Mouse (Mus musculus) liver, embryonic 13.5 days (tissue): Measurements from ENCODE around the gene Kmt5b. TPM values are rescaled to one million over a fixed set of nuclear protein-coding genes. Genes with fewer than 3 reads are reported as not detected.
A peak's percentile ranks its signal among the peaks of the same experiment; 100 is the strongest.

Experiments
- ATAC-seq: fragments of 200-750 bp; cut with Nextera tagmentation; 2 replicates; pipeline ENCODE4 v1.8.0; 2017; ENCODE audit warnings: low read depth, mild to moderate bottlenecking, moderate number of reproducible peaks, moderate library complexity
- DNase-seq: peaks from one replicate; pipeline ENCODE4 v3.0.0; 2022
- H3K27ac ChIP-seq: fragments of 300-500 bp; sonication (generic); 2 replicates; pipeline ENCODE4 v1.5.1; 2015; ENCODE audit warnings: moderate library complexity, mild to moderate bottlenecking, inconsistent platforms
- H3K27me3 ChIP-seq: fragments of 300-500 bp; sonication (generic); 2 replicates; pipeline ENCODE4 v1.6.1; 2015; ENCODE audit warnings: mild to moderate bottlenecking, inconsistent platforms
- H3K36me3 ChIP-seq: fragments of 300-500 bp; sonication (generic); 2 replicates; pipeline ENCODE4 v1.6.1; 2015; ENCODE audit warnings: mild to moderate bottlenecking, inconsistent platforms
- H3K4me1 ChIP-seq: fragments of 300-500 bp; sonication (generic); replicated peaks from 2 replicates; pipeline ENCODE4 v1.6.1; 2015; ENCODE audit warnings: inconsistent platforms
- H3K4me2 ChIP-seq: fragments of 300-500 bp; sonication (generic); 2 replicates; pipeline ENCODE4 v1.6.1; 2015; ENCODE audit warnings: inconsistent platforms, mild to moderate bottlenecking, moderate library complexity
- H3K4me3 ChIP-seq: fragments of 300-500 bp; sonication (generic); replicated peaks from 2 replicates; pipeline ENCODE4 v1.5.1; 2015; ENCODE audit warnings: mild to moderate bottlenecking, inconsistent platforms
- H3K9ac ChIP-seq: fragments of 300-500 bp; sonication (generic); 2 replicates; pipeline ENCODE4 v1.6.1; 2015; ENCODE audit warnings: mild to moderate bottlenecking, inconsistent platforms
- H3K9me3 ChIP-seq: fragments of 300-500 bp; sonication (generic); replicated peaks from 2 replicates; pipeline ENCODE4 v1.6.1; 2016; ENCODE audit warnings: inconsistent platforms
- WGBS: fragments of 180-500 bp; shearing (Covaris S2); methylation state at CpG from one replicate; pipeline ENCODE4 v1.1.7; 2015; ENCODE audit not compliant: insufficient replicate concordance; 5-methylcytosine and 5-hydroxymethylcytosine counted together
- polyA plus RNA-seq: library from polyadenylated mRNA; unstranded; fragments of >200 nt; fragmentation: Nextera tagmentation; extraction: Ambion mirVana; gene quantifications from 2 replicates; pipeline ENCODE4 v1.2.1, GENCODE M21; 2015

The Kmt5b gene
- polyA plus RNA-seq, 1 experiment from 2014 or later = 6.5 TPM

DNA sequence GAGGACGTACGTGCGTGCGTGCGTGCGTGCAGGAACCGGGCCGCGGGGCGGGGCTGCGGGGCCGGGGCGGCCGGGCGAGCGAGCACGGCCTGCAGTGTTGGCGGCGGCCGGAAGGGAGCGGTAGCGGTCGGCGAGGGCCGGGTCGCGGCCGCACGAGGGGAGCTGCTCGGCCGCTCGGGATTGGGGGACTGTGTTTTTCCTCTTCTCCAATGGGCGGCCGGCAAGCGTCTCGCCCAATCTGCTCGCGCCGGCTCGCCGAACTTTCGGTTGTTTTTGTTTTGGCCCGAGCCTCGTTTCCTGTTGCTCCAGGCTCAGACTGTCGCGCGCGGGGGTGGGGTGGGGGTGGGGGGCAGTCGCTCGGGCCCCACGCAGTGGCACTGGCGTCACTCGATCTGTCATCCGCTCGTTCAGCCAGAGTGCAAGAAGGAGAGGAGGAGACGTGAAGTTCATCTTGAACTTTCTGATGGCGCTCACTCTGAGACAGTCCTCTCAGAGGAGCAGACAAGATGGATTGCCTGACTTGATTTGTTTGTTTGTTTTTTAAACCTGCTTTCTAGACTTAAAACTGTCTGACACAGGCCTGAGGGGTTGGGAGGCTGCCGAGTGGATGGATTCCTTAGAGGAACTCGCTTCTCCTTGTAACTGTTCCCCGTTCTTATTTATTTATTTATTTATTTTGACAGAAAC lies 1.6 kb downstream of the Kmt5b start:
- Histone ChIP-seq H3K4me3 (peak overlapping the region; percentile 98), H3K9ac (peak overlapping the region; percentile 99), H3K4me1 (peaks cover 32% of the 10 kb centered on the region), H3K36me3 (0 out of 2 replicates have a peak, but pooled peaks cover 5% of the 10 kb centered on the region), H3K4me2 (peak overlapping the region; percentile 89), H3K9me3 (no peaks in the 10 kb centered on the region), H3K27ac (peak overlapping the region; percentile 99), H3K27me3 (peaks cover 22% of the 10 kb centered on the region; the same call in 1 of the 2 replicates)
- DNase-seq = peak; percentile 90
- ATAC-seq = peak; percentile 94
- 1% methylated on average over 48 of the region's 60 CpGs for WGBS

DNA sequence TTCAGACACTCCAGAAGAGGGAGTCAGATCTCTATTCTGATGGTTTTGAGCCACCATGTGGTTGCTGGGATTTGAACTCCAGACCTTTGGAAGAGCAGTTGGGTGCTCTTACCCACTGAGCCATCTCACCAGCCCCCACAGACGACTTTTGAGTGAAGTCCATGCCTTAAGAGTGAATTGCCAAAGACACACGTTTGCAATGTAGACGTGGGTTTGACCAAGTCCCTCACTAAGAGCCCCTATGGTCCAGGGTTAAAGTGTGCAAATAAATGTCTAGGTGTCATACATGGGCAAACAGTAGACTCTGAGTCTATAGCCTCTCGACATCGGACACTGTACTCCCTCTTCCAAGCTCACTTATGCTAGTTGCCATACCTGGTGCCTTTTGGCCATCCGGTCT lies 2.3 kb downstream of the Kmt5b start:
- Histone ChIP-seq H3K4me3 (peak overlapping the region; percentile 98), H3K9me3 (no peaks in the 10 kb centered on the region), H3K27ac (peak overlapping the region; percentile 99; the same call in 1 of the 2 replicates), H3K36me3 (0 out of 2 replicates have a peak, but pooled peaks cover 7% of the 10 kb centered on the region), H3K27me3 (peaks cover 21% of the 10 kb centered on the region; the same call in 1 of the 2 replicates), H3K9ac (peak overlapping the region; percentile 99), H3K4me2 (peak overlapping the region; percentile 89), H3K4me1 (peaks cover 32% of the 10 kb centered on the region)
- ATAC-seq = no peak
- no peak for DNase-seq
- 74% methylated on average over 6 of the region's 6 CpGs for WGBS

DNA sequence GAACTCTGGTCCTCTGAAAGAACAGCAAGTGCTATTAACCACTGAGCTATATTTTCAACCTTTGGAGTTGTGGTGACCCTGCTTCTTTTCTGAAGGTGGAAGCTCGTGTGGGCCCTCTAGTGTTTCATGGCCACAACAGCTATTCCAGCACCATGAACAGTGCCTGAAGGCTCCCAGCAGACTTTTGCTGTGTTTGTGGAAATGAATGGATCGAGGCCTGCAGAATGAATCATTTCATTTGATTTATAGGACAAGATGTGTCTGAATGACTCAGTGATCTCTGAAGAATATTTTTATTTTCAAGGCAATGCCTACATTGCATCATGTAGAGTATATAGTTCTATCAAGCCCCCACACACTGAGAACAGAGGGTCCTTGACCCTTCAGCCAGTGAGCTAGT lies 6.9 kb downstream of the Kmt5b start:
- no peak overlapping the region for H3K27ac ChIP-seq
- peaks cover 28% of the 10 kb centered on the region for H3K4me1 ChIP-seq
- no peaks in the 10 kb centered on the region for H3K9me3 ChIP-seq
- DNase-seq (no peak), ATAC-seq (no peak)
- no peaks in the 10 kb centered on the region for H3K27me3 ChIP-seq
- H3K4me2 ChIP-seq = no peak overlapping the region
- WGBS = 50% methylated on average over 2 of the region's 2 CpGs
- 0 out of 2 replicates have a peak, but pooled peaks cover 7% of the 10 kb centered on the region for H3K36me3 ChIP-seq
- no peak overlapping the region for H3K9ac ChIP-seq
- H3K4me3 ChIP-seq = no peak overlapping the region

DNA sequence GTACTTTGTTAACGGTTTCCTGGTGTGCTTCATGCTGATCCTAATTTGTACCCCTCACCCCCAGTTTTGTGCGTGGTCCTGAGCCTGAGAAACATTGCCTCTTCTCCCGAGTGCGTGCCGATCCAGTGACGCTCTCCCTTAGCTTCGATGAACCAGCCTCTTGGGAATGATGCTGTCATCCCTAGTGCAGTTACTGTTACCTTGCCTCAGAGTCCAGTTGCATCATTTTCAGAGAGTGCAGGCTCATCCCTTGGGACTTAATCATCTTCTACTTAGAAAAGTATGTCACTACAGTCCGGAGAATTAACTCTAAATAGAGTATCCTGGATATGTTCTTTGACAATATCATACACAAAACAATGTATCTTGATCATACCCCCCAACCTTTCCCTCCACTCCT lies 11.5 kb downstream of the Kmt5b start:
- Histone ChIP-seq H3K4me1 (peaks cover 9% of the 10 kb centered on the region), H3K4me3 (no peak overlapping the region), H3K36me3 (peaks cover 6% of the 10 kb centered on the region; the same call in 1 of the 2 replicates), H3K9ac (no peak overlapping the region), H3K27ac (no peak overlapping the region), H3K9me3 (no peaks in the 10 kb centered on the region), H3K4me2 (no peak overlapping the region), H3K27me3 (no peaks in the 10 kb centered on the region)
- 81% methylated on average over 8 of the region's 8 CpGs for WGBS
- ATAC-seq = no peak
- no peak for DNase-seq

DNA sequence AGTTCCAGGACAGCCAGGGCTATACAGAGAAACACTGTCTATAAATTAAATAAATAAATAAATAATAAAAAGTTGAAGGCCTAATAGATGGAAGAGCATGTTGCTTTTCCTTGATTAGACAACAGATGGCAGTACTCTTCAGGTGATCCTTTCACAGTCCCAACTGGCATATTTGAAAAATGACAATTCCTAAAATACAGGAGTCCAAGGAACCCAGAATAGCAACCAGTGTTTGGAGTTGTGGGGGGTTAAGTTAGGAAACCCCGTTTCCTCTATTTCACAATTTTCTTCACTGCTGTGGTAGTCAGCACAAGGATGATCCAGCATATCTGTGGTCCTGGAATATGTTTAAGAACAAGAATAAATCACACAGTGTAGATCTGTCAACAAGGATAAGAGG lies 22.9 kb downstream of the Kmt5b start:
- Histone ChIP-seq H3K9ac (no peak overlapping the region), H3K27ac (no peak overlapping the region), H3K4me2 (no peak overlapping the region), H3K4me3 (no peak overlapping the region), H3K4me1 (peaks cover 8% of the 10 kb centered on the region), H3K9me3 (no peaks in the 10 kb centered on the region), H3K36me3 (peaks cover 36% of the 10 kb centered on the region), H3K27me3 (no peaks in the 10 kb centered on the region)
- DNase-seq (no peak), ATAC-seq (no peak)
- WGBS = 68% methylated on average over 1 of the region's 1 CpGs

DNA sequence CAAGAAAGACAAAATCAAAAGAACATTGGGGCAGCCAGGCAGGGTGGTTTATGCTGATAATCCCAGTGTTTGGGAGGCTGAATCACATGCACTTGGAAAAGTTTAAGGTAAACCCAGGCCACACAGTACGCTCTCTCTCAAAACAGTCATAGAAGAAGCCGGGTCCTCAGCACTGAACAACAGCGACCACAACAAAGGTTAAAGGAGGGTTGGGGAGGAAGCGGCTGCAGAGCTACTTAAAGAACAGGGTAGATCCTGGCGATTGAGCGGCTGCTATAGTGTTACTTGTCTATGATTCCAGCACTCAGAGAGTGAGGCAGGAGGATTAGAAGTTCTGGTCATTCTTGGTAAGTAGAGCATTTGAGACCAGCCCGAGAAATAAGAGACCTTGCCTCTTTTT lies 38.3 kb downstream of the Kmt5b start:
- Histone ChIP-seq H3K9me3 (no peaks in the 10 kb centered on the region), H3K9ac (no peak overlapping the region), H3K4me2 (no peak overlapping the region), H3K4me3 (no peak overlapping the region), H3K27ac (no peak overlapping the region), H3K4me1 (no peaks in the 10 kb centered on the region), H3K27me3 (no peaks in the 10 kb centered on the region), H3K36me3 (peaks cover 79% of the 10 kb centered on the region)
- no peak for ATAC-seq
- DNase-seq = no peak
- WGBS = 84% methylated on average over 7 of the region's 7 CpGs

DNA sequence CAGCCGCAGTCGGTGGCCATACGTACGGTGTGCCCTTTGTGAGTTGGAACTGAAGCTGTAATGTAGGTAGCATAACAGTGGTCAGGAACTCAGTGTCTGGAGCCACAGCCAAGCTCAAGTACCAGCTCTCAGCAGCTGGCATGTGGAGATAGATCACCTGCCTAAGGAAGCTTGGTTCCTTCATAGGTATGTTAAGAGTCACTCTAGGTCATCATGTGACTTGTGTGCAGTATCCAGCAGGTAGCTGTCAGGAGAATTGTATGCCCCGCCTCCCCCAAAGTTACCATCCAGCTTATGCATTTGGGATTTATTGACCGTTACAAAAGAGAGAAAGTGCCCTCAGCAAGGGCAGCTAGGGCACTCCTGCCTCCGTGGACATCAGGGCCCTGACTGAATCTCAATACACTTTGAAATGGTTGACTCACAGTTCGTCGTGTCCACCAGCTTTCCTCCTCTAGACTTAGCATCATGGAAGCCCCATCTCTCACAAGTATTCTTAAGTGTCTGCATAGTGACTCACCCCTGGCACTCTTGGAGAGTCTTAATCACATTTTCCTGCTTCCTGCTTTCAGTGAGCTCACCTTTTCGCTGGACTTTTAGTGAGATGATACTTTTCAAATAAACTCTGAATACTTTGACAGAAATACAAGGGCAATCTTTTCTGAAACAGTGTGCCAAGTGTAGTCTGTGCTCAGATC lies 43.5 kb downstream of the Kmt5b start:
- no peaks in the 10 kb centered on the region for H3K27me3 ChIP-seq
- no peaks in the 10 kb centered on the region for H3K4me1 ChIP-seq
- ATAC-seq (no peak), DNase-seq (no peak)
- H3K9ac ChIP-seq = no peak overlapping the region
- H3K36me3 ChIP-seq = peaks cover 63% of the 10 kb centered on the region
- WGBS = 84% methylated on average over 10 of the region's 10 CpGs
- no peak overlapping the region for H3K4me3 ChIP-seq
- no peak overlapping the region for H3K4me2 ChIP-seq
- H3K9me3 ChIP-seq = no peaks in the 10 kb centered on the region
- H3K27ac ChIP-seq = no peak overlapping the region

DNA sequence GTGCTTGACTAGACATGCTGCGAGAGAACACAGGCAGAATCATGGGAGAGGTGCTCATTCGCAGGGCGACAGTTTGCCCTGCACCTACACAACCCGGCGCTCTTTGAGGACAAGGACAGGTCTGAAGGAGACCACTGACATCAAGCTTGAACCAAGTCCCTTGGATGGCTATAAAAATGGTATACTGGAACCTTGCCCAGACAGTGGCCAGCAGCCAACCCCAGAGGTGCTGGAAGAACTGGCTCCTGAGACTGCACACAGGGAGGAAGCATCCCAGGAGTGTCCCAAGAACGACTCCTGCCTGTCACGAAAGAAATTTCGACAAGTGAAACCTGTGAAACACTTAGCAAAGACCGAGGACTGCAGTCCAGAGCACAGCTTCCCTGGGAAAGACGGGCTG lies 47.2 kb downstream of the Kmt5b start:
- H3K9me3 ChIP-seq = no peaks in the 10 kb centered on the region
- no peak overlapping the region for H3K4me2 ChIP-seq
- no peaks in the 10 kb centered on the region for H3K27me3 ChIP-seq
- DNase-seq (no peak), ATAC-seq (no peak)
- WGBS = 85% methylated on average over 10 of the region's 10 CpGs
- H3K36me3 ChIP-seq = peaks cover 42% of the 10 kb centered on the region
- H3K4me3 ChIP-seq = no peak overlapping the region
- no peak overlapping the region for H3K27ac ChIP-seq
- peaks cover 10% of the 10 kb centered on the region; the same call in 1 of the 2 replicates for H3K4me1 ChIP-seq
- H3K9ac ChIP-seq = no peak overlapping the region

DNA sequence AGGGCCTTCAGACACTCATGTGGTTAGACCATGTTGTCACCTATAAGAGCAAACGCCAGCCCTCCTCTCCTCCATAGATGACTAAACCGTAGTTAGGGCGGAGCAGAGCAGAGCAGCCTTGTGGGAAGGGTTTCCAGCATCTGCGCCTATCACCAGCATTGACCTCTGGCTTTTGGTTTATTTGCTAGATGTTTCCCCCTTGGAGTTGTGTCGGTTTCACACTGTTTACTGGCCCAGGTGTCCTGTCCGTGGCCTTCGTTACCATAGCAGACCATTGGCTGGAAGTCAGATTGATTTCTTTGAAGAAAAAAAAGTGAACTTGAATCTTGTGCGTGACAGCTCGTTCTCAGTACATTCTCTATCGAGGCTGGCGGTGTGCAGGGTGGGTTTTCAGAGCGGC lies 48.6 kb downstream of the Kmt5b start:
- Histone ChIP-seq H3K4me3 (no peak overlapping the region), H3K4me2 (no peak overlapping the region), H3K36me3 (peaks cover 30% of the 10 kb centered on the region), H3K27me3 (no peaks in the 10 kb centered on the region), H3K9me3 (no peaks in the 10 kb centered on the region), H3K4me1 (peaks cover 18% of the 10 kb centered on the region), H3K27ac (no peak overlapping the region), H3K9ac (no peak overlapping the region)
- 78% methylated on average over 12 of the region's 12 CpGs for WGBS
- peak; percentile 41; the same call in 1 of the 2 replicates for ATAC-seq
- DNase-seq = no peak

DNA sequence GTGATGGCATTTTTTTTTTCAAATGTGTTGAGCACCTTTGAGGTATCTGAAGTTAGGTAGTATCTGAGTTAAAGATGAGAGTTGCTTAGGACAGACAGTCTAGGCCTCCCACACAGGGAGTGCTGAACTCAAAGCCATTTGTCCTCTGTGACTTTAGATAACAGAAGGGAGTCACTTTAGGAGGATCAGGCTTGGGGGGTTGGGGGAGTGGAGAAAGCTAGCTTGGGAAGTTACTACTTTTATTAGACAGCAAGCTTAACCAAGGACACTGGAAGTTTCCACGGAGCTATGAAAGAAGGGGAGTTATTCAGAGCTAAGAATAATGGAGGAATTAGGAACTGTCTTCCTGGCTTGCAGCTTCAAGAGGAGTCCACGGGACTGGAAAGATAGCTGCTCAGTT lies 51.9 kb downstream of the Kmt5b start:
- no peak for DNase-seq
- Histone ChIP-seq H3K9ac (no peak overlapping the region), H3K27me3 (no peaks in the 10 kb centered on the region), H3K4me2 (no peak overlapping the region), H3K4me1 (peaks cover 22% of the 10 kb centered on the region), H3K9me3 (no peaks in the 10 kb centered on the region), H3K27ac (no peak overlapping the region), H3K4me3 (no peak overlapping the region), H3K36me3 (peaks cover 24% of the 10 kb centered on the region)
- 62% methylated on average over 2 of the region's 2 CpGs for WGBS
- ATAC-seq = no peak

DNA sequence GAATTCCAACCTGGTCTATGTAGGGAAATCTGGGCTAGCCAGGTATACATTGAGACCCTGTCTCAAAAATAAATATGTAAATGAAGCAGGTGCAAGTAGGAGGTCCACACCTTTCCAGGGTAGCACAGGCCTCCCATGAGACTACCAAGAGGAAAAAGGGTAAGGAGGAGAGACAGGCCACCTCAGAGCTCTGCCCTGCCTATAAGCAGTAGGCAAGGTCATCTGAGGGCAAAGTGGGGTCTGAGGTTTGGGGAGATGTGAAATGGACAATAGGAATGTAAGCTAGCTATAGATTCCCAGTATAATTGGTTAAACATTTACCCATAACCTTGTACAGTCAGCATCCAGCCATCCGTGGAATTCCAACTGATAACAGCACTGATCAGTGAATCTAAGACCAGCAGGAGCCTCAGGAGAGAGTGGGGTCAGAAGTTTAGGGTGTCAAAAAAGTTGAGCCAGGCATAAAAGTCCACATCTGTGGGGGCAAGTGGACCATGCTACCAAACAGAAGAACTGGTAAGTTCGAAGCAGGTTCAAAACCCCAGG lies 52.8 kb downstream of the Kmt5b start:
- 74% methylated on average over 2 of the region's 2 CpGs for WGBS
- peaks cover 22% of the 10 kb centered on the region for H3K4me1 ChIP-seq
- DNase-seq = no peak
- ATAC-seq = no peak
- H3K27me3 ChIP-seq = no peaks in the 10 kb centered on the region
- H3K4me3 ChIP-seq = no peak overlapping the region
- no peak overlapping the region for H3K27ac ChIP-seq
- no peaks in the 10 kb centered on the region for H3K9me3 ChIP-seq
- no peak overlapping the region for H3K9ac ChIP-seq
- no peak overlapping the region for H3K4me2 ChIP-seq
- H3K36me3 ChIP-seq = peaks cover 15% of the 10 kb centered on the region
